Mouse (Mus musculus) lung, adult 2 months (tissue): ENCODE data around the gene Ino80b. TPM values are rescaled to one million over a fixed set of nuclear protein-coding genes. Genes with fewer than 3 reads are reported as not detected.

Source experiments
- DNase-seq: peaks from one replicate; pipeline ENCODE4 v3.0.0; 2022
- H3K4me1 ChIP-seq: fragments of 200-500 bp; 2 replicates; pipeline ENCODE4 v1.6.1; 2011; ENCODE audit warnings: low read length; ENCODE audit not compliant: control insufficient read depth, insufficient read depth
- H3K4me3 ChIP-seq: fragments of 200-500 bp; replicated peaks from 2 replicates; pipeline ENCODE3; 2011; ENCODE audit warnings: low read depth, mild to moderate bottlenecking, control low read depth, low read length; ENCODE audit errors: extremely low read depth
- CTCF ChIP-seq: fragments of 200-500 bp; IDR thresholded peaks from 2 replicates; pipeline ENCODE4 v1.5.1; 2011; ENCODE audit warnings: mild to moderate bottlenecking, low read length, control low read depth; ENCODE audit not compliant: insufficient read depth
- POLR2A ChIP-seq: fragments of 200-500 bp; IDR thresholded peaks from 2 replicates; pipeline ENCODE4 v1.6.1; 2011; ENCODE audit warnings: low read depth, mild to moderate bottlenecking, control low read depth, low read length, borderline replicate concordance; ENCODE audit errors: extremely low read depth
- WGBS: fragments of 180-500 bp; shearing (Covaris S2); methylation state at CpG from one replicate; pipeline ENCODE4 v1.1.7; 2018; 5-methylcytosine and 5-hydroxymethylcytosine counted together
- polyA plus RNA-seq: library from polyadenylated mRNA; depleted of rRNA; stranded (reverse); fragments of >200 nt; gene quantifications from 2 replicates; pipeline ENCODE4 v1.2.3, GENCODE M21; 2012

Ino80b gene
- polyA plus RNA-seq, 1 experiment, result 37.0 TPM

DNA sequence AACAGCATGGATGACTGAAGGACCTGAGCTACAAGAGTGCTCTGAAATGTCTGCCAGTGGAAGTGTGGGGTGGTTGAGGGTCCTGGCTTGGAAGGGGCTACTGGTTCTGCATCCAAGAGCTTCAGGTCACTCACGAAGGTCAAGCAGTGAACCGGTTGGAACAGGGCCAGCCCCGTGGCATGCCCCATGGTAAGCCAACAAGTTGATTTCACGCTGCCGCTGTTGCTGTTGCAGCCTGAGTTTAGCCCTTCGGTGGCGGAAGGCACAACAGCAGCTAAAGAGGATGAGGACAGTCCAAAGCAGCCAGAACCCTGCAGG lies 5.5 kb downstream of the Ino80b start:
- no peak overlapping the region for H3K4me3 ChIP-seq
- DNase-seq, result no peak

DNA sequence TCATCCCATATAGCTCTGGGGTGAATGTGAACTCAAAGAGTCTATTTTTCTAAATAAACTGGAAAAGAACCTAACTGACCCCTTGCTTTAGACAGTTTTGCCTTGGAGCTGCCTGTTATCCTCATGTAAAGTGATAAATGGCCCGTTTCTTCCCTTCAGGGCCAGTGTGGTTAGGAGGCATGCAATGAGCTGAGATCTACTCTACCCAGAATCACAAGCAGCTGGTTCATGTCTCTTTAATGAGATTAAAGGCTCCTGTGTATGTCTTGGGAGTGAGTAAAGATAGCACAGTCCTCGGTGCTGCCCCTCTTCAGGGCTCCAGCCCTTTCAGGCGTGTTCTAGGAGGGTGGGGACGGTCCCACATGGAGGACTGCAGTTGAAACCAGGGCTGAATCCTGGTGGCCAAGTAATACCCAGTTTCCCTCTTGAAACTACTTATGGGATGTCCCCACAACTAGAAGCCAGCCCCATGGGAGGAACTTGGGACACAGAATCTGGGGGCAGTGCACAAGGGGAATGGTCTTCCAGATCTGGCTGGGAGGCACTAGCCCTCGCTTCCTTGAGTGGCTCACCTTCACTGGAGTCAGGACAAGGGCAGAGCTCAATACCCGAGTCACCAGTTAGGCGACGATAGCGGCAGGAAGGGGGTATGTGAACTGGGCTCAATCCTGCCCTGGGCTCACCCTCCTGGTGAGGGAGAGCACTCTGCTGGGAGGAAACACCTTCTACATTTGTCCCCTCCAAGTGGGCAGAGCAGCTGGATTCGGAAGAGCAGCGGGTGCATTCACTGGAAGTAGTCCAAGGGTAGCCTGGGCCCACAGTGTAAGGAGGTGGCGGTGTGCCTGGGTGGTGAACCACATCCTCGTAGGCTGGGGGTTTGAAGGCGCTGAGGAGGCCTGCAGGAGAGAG lies 6.2 kb downstream of the Ino80b start:
- WGBS, result 72% methylated on average over 14 of the region's 14 CpGs
- Histone ChIP-seq H3K4me3 (no peak overlapping the region), H3K4me1 (peaks cover 12% of the 10 kb centered on the region)
- no peak for DNase-seq
- TF ChIP-seq CTCF, result no peak
- TF ChIP-seq POLR2A, result no peak

More for the DNA sequence above, 5.5 kb downstream of the Ino80b start:
- TF ChIP-seq CTCF (no peak), POLR2A (no peak)
- 72% methylated on average over 7 of the region's 7 CpGs for WGBS
- H3K4me1 ChIP-seq, result peaks cover 15% of the 10 kb centered on the region

DNA sequence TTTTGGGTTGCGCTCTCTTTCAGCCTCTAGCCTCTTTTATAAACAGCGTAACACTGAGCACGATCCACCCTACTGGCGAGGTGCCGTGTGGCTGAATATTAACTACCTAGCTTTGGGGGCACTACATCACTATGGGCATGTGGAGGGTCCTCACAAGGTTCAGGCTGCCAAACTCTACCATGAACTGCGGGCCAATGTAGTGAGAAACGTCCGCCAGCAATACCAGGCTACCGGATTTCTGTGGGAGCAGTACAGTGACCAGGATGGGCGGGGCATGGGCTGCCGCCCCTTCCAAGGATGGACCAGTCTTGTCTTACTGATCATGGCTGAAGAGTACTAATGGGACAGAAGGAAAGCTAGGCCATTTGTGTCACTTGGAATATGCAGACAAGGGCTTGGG lies 6.9 kb downstream of the Ino80b start:
- TF ChIP-seq POLR2A (0 out of 2 replicates have a peak, but pooled peaks have one; percentile 30), CTCF (no peak)
- WGBS, result 83% methylated on average over 11 of the region's 11 CpGs
- peaks cover 12% of the 10 kb centered on the region for H3K4me1 ChIP-seq
- no peak overlapping the region for H3K4me3 ChIP-seq
- DNase-seq, result no peak

DNA sequence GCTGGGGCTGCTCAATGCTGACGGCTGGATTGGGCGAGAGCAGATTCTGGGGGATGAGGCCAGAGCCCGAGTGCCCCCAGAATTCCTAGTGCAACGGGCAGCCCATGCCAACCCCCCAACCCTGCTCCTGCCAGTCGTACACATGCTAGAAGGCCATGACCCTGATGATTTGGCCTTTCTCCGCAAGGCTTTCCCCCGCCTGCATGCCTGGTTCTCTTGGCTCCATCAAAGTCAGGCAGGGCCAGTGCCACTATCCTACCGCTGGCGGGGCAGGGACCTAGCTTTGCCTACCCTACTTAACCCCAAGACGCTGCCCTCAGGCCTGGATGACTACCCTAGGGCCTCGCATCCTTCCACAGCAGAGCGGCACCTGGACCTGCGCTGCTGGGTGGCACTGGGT lies 7.6 kb downstream of the Ino80b start:
- Histone ChIP-seq H3K4me1 (peaks cover 12% of the 10 kb centered on the region), H3K4me3 (no peak overlapping the region)
- no peak for DNase-seq
- 89% methylated on average over 13 of the region's 13 CpGs for WGBS
- TF ChIP-seq CTCF (no peak), POLR2A (no peak)

DNA sequence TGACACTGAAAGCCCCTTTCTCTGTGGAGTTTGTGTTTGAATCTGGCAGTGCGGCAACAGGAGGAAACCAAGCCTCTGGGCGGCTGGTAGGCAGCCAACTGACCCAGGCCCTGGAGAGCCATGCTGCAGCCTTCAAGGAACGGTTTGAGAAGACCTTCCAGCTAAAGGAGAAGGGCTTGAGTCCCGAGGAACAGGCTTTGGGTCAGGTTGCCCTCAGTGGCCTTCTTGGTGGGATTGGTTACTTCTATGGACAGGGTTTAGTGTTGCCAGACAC lies 8.1 kb downstream of the Ino80b start:
- Histone ChIP-seq H3K4me3 (no peak overlapping the region), H3K4me1 (peaks cover 8% of the 10 kb centered on the region)
- no peak for TF ChIP-seq POLR2A
- no peak for TF ChIP-seq CTCF
- WGBS, result 74% methylated on average over 4 of the region's 4 CpGs
- no peak for DNase-seq

DNA sequence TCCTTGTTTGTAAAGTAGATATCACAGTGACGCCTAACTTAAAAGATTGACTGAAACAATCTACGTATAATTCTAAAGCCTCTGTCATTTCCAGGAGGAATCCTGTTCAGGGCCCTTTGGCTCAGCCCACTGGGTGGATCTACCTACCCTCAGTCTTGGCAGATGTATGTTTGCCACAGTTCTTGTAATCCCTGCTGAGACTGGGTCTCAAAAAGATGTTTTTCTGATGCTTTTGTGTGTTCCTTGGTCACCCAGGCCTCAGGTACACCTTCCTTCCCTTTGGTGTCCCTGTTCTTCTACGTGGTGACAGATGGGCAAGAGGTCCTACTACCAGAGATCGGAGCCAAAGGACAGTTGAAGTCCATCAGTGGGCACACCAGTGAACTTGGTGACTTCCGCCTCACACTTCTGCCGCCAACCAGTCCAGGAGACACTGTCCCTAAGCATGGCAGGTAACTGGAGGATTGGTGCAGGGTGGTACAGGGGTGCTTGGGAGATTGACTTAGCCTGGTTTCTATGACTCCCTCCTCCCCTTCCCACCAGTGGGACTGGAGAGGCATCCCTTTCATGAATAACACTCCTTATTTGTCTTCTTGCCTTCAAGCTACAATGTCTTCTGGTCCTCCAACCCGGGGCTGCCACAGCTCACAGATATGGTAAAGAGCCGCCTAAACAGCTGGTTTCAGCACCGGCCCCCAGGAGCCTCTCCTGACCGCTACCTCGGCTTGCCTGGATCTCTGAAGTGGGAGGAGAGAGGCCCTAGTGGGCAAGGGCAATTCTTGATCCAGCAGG lies 8.7 kb downstream of the Ino80b start:
- WGBS, result 66% methylated on average over 11 of the region's 11 CpGs
- Histone ChIP-seq H3K4me1 (peaks cover 7% of the 10 kb centered on the region), H3K4me3 (no peak overlapping the region)

DNA sequence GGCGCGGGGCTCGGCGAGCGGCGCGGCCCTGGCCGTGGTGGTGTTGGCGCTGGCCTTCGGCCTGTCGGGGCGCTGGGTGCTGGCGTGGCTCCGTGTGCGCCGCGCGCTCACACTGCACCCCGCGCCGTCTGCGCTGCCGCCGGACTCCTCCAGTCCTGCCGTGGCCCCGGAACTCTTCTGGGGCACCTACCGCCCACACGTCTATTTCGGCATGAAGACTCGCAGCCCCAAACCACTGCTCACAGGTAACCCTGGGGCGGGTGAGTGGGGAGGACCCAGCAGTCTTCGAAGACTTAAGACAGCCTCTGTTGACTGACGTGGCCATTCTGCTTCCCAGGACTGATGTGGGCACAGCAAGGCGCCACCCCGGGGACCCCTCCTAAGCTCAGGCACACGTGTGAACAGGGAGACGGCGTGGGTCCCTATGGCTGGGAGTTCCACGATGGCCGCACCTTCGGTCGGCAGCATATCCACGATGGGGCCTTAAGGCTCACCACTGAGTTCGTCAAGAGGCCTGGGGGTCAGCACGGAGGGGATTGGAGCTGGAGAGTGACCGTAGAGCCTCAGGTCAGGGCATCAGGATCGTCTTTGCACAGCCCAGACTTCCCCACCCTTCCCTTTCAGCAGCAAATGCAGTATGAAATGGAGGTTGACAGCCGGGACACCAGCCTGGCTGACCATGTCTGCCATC lies 9.4 kb downstream of the Ino80b start:
- peaks cover 7% of the 10 kb centered on the region for H3K4me1 ChIP-seq
- H3K4me3 ChIP-seq, result peak overlapping the region; percentile 99
- DNase-seq, result no peak
- WGBS, result under 1% methylated on average over 38 of the region's 48 CpGs
- TF ChIP-seq POLR2A (no peak), CTCF (no peak)

More for the DNA sequence above, 8.7 kb downstream of the Ino80b start:
- TF ChIP-seq CTCF, result no peak
- 0 out of 2 replicates have a peak, but pooled peaks have one; percentile 10 for TF ChIP-seq POLR2A
- no peak for DNase-seq

DNA sequence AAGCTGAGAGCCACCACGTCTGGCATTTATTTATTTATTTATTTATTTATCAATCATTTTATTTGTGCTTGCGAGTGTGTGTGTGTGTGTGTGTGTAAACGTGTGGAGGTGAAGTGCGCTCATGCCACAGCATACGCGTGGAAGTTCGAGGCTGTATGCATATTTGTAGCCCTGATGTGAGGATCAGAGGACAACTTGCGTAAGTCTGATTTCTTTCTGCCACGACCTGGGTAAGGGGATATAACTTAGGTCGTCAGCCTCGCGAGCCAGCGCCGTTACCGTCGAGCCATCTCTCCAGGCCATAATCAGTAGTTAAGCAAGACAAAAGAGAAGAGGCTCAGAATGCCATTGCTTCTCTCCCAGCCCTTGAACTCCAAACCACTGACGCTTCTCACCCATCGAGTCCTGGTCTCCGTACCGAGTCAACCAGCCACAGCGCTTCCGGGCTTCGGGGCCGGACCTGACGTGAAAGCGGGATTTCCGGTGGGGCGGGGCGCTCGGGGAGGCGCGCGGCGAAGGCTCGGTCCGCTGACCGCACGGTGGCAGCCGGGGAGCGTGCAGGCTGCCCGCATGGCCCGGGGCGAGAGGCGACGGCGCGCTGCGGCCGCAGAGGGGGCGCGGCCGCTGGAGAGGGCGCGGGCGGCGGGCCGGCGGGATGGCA lies 10.1 kb downstream of the Ino80b start, which contains the start of gene Mogs:
Gene Mogs (plus strand): TSS at position 486 of the 661 bp plus-strand sequence.
- TF ChIP-seq POLR2A (peak; percentile 96), CTCF (no peak)
- DNase-seq, result peak; percentile 94

More for the DNA sequence above, 10.1 kb downstream of the Ino80b start, which contains the start of gene Mogs:
- WGBS, result 2% methylated on average over 52 of the region's 58 CpGs
- H3K4me3 ChIP-seq, result peak within 1 kb of the TSS; percentile 99
- peaks cover 3% of the 10 kb centered on the region; the same call in 1 of the 2 replicates for H3K4me1 ChIP-seq
